Mouse (Mus musculus) naive thymus-derived CD4-positive, alpha-beta T cell, adult 2 months (primary cell): ENCODE results near the gene Kif5a.

Experiments used
- DNase-seq: peaks from one replicate; pipeline ENCODE4 v3.0.0-alpha.2; 2011; ENCODE audit warnings: low read depth

The Kif5a gene

GRCm38 (mm10) chr10:127190398-127191190, 72.6 kb downstream of the Kif5a start:
- no peak for DNase-seq

DNA sequence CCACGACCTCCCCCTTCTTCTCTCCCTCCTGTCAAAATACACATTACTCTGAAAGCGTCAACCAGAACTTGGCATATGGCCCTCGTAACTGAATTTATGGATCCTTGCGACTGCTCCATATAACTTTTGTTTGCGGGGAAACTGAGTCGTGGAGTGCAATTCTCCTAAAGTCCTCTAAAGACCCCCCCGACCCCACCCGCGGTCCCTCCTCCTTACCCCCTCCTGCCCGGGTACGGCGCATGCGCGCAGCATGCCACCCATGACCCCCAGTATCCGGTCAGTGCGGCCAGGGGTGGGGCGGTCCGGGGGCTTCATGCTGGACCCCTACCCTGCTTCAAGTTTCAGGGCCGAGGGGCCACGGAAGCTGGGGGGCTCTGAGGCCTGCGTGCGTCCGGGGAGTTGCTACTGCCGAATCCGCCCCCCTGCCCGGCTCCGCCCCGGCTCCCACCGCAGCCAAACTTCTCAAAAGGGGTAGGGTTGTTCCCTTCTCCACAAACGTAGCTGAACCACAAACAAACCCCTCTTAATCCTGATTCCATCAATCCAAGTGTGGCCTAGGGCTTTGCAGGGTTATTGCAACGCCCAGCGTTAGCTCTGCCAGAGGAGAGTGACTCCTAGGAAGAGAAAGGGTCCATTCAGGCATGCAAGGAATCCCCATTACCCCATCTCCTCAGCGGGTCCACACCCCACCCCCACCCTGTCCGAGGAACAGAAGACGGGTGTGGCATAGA, 73.3 kb downstream of the Kif5a start, which contains the start of gene Arhgef25:
Arhgef25 (minus strand) TSS at position 433 of the 731 bp plus-strand sequence.
- no peak for DNase-seq

DNA sequence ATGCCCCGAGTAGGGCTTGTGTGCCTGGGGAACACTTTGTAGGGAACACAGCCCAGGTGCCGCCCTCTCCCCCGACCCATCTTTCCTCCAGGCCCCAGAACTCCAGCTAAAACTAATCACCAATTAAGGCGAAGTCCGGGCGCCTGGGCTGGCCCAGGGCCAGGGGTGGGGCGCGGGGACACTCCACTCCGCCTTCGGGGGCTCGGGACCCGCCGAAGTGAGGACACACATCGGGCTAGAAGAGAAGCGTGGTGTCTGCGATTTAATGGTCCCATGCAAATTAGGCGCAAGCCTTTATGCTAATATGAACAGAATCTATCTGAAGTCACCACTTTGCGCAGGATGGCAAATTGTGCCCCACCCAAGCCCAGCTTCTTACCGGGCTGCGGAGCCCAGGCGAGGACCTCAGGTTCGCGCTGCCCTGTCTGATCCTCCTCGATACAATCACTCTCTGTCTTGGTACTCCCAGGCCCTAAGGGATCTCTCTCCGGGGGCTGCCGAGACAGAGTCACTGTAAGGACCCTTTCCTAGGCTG, 74.0 kb downstream of the Kif5a start:
- DNase-seq = peak; percentile 50

GRCm38 (mm10) chr10:127188465-127189115, 74.6 kb downstream of the Kif5a start:
- peak; percentile 45 for DNase-seq

DNA sequence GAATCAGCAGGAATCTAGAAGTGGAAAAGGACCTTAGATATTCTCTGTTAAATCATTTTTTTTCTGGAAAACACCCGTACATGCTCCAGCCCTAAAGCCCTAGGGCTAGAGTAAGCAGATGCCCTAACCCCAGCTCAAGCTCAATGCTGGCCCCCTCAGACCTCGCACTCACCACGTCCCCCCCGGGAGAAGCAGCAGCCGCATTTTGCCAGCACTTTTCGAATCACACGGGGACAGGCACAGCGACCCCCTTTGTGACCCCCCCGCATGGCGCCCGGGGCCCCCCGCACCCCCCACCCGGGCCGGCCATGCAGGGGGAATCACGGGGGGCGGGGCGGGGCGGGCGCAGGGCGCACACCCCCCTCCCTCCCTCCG, 75.1 kb downstream of the Kif5a start:
- DNase-seq = peak; percentile 13

DNA sequence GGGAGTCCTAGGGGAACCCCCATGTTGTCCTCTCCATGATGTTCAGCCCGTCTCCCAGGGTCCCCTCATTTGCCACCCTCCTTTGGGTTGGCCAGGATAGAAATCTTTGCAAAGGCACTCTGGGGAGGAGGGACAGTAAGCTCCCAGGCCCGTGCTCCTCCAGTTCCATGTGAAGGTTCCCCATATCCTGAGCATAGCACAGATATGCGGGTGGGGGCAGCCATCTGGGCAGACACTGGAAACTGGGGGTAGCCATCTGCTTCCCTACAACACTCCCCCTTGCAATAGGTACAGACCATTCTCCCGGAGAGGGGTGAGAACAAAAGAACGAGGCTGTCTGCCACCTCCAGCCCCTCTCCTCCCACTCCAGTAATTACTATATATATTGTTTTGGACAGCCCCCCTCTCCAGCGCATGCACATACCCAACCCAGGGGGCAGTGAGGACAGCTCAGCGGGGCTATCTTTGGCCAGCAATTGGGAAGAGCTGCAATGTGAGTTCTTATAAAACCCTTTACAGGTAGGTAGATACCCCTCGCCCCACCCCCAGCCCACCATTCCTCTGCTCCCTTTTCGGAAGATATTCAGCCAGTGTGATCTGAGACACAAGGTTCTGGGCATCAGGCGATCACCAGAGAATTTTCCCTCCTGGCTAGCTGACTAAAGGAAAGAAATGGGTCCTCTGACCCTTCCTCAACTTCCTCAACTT, 75.6 kb downstream of the Kif5a start:
- peak; percentile 8 for DNase-seq

GRCm38 (mm10) chr10:127186451-127186850, 76.7 kb downstream of the Kif5a start:
- DNase-seq = peak; percentile 39

- DNase-seq = no peak
Observed at GRCm38 (mm10) chr10:127185506-127185905, 77.6 kb downstream of the Kif5a start.

GRCm38 (mm10) chr10:127185101-127185500, 78.0 kb downstream of the Kif5a start:
- DNase-seq = peak; percentile 19

DNA sequence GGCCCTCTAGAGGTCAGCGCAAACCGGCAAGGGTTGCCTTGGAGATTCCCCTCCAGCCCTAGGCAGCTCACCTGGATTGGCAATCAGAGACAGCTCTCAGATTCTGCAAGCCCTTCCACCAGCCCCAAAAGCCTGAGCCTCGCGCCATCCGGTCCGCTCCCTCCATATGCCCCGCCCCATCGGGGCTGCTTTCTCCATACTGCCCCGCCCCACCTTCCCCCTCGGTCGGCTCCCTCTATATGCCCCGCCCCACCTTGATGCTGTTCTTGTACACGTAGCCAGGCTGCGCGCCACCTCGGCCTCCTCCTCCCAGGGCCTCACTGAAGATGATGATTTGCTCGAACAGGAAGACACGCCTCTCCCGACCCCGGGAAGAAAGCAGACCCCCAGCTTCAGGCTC, 79.4 kb downstream of the Kif5a start:
- DNase-seq = peak; percentile 48

- DNase-seq = no peak
Observed at GRCm38 (mm10) chr10:127182624-127183023, 80.5 kb downstream of the Kif5a start.

DNA sequence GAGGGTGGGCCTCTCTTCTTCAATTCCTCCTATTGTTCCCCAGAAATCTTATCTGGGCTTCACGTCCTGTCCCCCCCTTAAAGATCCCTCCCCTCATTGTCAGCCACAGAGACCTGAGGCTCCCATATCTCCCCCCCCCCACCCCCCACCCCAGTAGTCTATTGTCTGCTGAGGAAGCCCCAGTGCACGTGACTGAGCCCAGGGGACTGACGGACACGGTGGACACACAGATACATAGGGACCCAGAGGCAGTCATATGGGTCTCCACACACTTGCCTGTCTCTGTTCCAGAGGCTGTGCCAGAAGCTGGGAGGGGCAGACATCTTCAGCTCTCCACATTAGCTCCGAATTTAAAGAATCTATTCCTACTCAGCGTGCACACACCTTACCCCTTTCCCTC, 81.6 kb downstream of the Kif5a start:
- no peak for DNase-seq

- DNase-seq = no peak
Observed at GRCm38 (mm10) chr10:127180695-127181047, 82.5 kb downstream of the Kif5a start.

GRCm38 (mm10) chr10:127179871-127180694, 83.1 kb downstream of the Kif5a start, which contains the start of gene Slc26a10:
Gene Slc26a10, minus strand, starts transcription at chr10:127180645.
- DNase-seq = peak; percentile 42

- peak; percentile 48 for DNase-seq
Observed at GRCm38 (mm10) chr10:127178286-127179027, 84.7 kb downstream of the Kif5a start.

DNA sequence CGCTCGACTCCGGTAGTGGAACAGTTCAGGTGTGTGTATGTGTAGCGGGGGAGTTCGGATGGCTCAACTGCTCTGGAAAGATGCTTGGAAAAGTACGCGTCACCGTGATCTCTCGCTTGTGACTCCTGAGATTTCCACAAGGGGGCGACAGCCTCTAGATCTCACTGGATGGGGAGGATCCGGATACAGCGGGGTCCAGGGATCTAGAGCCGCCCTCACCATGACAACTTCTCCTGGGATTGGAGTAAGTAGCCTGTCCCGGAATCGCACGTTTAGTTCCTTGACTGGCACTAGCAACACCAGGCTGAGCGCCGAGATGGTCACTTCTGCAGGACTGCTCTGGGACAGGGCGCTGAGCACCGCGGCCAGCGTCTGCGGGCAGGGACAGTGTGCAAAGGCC, 85.4 kb downstream of the Kif5a start:
- peak; percentile 82 for DNase-seq

- no peak for DNase-seq
Observed at GRCm38 (mm10) chr10:127177235-127177634, 85.9 kb downstream of the Kif5a start.

DNA sequence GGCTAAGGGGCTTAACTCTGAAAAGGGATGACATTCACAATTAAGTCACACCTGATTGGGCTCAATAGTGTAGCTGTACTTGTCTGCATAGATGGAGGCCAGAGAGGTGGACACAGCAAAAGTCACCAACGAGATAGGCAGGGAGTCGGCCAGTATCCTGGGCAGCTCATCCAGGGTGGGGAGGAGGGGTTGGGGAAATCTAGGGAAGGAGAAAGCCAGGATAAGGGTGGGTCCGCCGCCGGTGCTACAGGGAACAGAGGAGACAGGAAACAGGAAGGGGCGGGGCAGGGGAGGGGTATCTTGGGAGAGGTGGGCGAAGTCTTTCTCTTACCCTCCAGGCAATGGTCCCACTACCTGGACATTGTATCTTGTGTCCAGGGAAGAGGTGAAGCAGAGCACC, 86.4 kb downstream of the Kif5a start:
- DNase-seq = no peak

- DNase-seq = peak; percentile 40
Observed at GRCm38 (mm10) chr10:127176228-127176627, 86.9 kb downstream of the Kif5a start.
